Mouse (Mus musculus) heart, adult 10 weeks (tissue): ENCODE results near the gene Creb3l4. TPM values are rescaled to one million over a fixed set of nuclear protein-coding genes. Genes with fewer than 3 reads are reported as not detected.

Experiments used
- polyA plus RNA-seq: library from polyadenylated mRNA; stranded (reverse); fragments of 350-450 nt; fragmentation: Illumina TruSeq; extraction: RNeasy Lipid Tissue Mini Kit (QIAGEN cat#74804); gene quantifications from one replicate; pipeline ENCODE4 v1.2.3, GENCODE M21; 2014; ENCODE audit warnings: low read depth, low replicate concordance

Gene Creb3l4
- not detected for polyA plus RNA-seq

GRCm38 (mm10) chr3:90242984-90243775, at the start of gene Creb3l4:
TSS of gene Creb3l4 (minus strand) at chr3:90243512.

GRCm38 (mm10) chr3:90292345-90293275, 49.3 kb upstream of the Creb3l4 start, which contains the start of gene Gatad2b:
TSS of gene Gatad2b (plus strand) at chr3:90293178.

GRCm38 (mm10) chr3:90265034-90265931, 22.0 kb upstream of the Creb3l4 start, which contains the start of gene Dennd4b:
TSS of gene Dennd4b (plus strand) at chr3:90265185.

GRCm38 (mm10) chr3:90253653-90254418, 10.5 kb upstream of the Creb3l4 start, which contains the start of gene Crtc2:
TSS of gene Crtc2 (plus strand) at chr3:90254163.

GRCm38 (mm10) chr3:90247960-90248745, 4.8 kb upstream of the Creb3l4 start, which contains the start of gene Slc39a1:
TSS of gene Slc39a1 (plus strand) at chr3:90248172.

GRCm38 (mm10) chr3:90231507-90232333, 11.6 kb downstream of the Creb3l4 start, which contains the start of gene Jtb:
TSS of gene Jtb (plus strand) at chr3:90231597.

GRCm38 (mm10) chr3:90213377-90213866, 29.9 kb downstream of the Creb3l4 start, which contains the start of the genes Rps27 and Rab13:
TSS of gene Rps27 (minus strand) at chr3:90213651.
TSS of gene Rab13 (plus strand) at chr3:90213695.

Other genes starting within 250 kb of the Creb3l4 start
- gene Hax1, start 244.7 kb downstream of the Creb3l4 start, polyA plus RNA-seq: 41.9 TPM
- 93.9 TPM for gene 4933434E20Rik, start 191.9 kb downstream of the Creb3l4 start, polyA plus RNA-seq
- 78.7 TPM for gene Ubap2l, start 190.9 kb downstream of the Creb3l4 start, polyA plus RNA-seq
- 62.9 TPM for gene Tpm3, start 170.9 kb downstream of the Creb3l4 start, polyA plus RNA-seq
- 0.13 TPM for gene Nup210l, start 139.4 kb downstream of the Creb3l4 start, polyA plus RNA-seq
- gene Rps27, start 29.9 kb downstream of the Creb3l4 start, polyA plus RNA-seq: 1,935 TPM
- gene Rab13, start 29.8 kb downstream of the Creb3l4 start, polyA plus RNA-seq: 6.8 TPM
- gene Jtb, start 11.9 kb downstream of the Creb3l4 start, polyA plus RNA-seq: 71.9 TPM
- 60.2 TPM for gene Slc39a1, start 4.7 kb upstream of the Creb3l4 start, polyA plus RNA-seq
- 19.2 TPM for gene Crtc2, start 10.7 kb upstream of the Creb3l4 start, polyA plus RNA-seq
- gene Dennd4b, start 21.7 kb upstream of the Creb3l4 start, polyA plus RNA-seq: 33.2 TPM
- 14.3 TPM for gene Gatad2b, start 49.7 kb upstream of the Creb3l4 start, polyA plus RNA-seq
- gene Slc27a3, start 146.4 kb upstream of the Creb3l4 start, polyA plus RNA-seq: 1.0 TPM
- gene Ints3, start 190.1 kb upstream of the Creb3l4 start, polyA plus RNA-seq: 23.4 TPM
- gene Npr1, start 222.4 kb upstream of the Creb3l4 start, polyA plus RNA-seq: 20.8 TPM
- 34.3 TPM for gene Ilf2, start 232.6 kb upstream of the Creb3l4 start, polyA plus RNA-seq
- gene Snapin, start 247.5 kb upstream of the Creb3l4 start, polyA plus RNA-seq: 79.2 TPM